Mouse (Mus musculus) brown adipose tissue, adult 24 weeks (tissue): ENCODE measurements around the gene Pdcd11. TPM values are rescaled to one million over a fixed set of nuclear protein-coding genes. Genes with fewer than 3 reads are reported as not detected.
"Not testable (repeated sequence)": the region's sequence is repeated elsewhere in the genome, so short reads cannot be mapped to it uniquely, and the experiment has no call there.

Source experiments
- H3K27ac ChIP-seq: fragments of 200-500 bp; replicated peaks from 2 replicates; pipeline ENCODE4 v1.5.1; 2012; ENCODE audit warnings: low read depth, mild to moderate bottlenecking, low read length
- H3K4me1 ChIP-seq: fragments of 200-500 bp; 2 replicates; pipeline ENCODE4 v1.6.1; 2012; ENCODE audit warnings: low read length, mixed read lengths; ENCODE audit not compliant: control insufficient read depth, insufficient read depth, insufficient read length
- H3K4me3 ChIP-seq: fragments of 200-500 bp; 2 replicates; pipeline ENCODE4 v1.5.1; 2012; ENCODE audit warnings: low read depth, mild to moderate bottlenecking, low read length, moderate library complexity; ENCODE audit not compliant: insufficient read depth
- polyA plus RNA-seq: library from polyadenylated mRNA; stranded (reverse); fragments of >200 nt; gene quantifications from 2 replicates; pipeline ENCODE4 v1.2.4, GENCODE M21; 2012; ENCODE audit not compliant: missing spikeins, insufficient read depth, insufficient read length

The Pdcd11 gene
- polyA plus RNA-seq, 1 experiment: 3.2 TPM

GRCm38 (mm10) chr19:47089718-47090525 lies 646 bp upstream of the Pdcd11 start:
- H3K4me3 ChIP-seq: peak overlapping the region; percentile 69
- H3K4me1 ChIP-seq: 0 out of 2 replicates have a peak, but pooled peaks cover 2% of the 10 kb centered on the region

GRCm38 (mm10) chr19:47101080-47101479 lies 10.5 kb downstream of the Pdcd11 start:
- H3K27ac ChIP-seq: no peak overlapping the region
- no peak overlapping the region for H3K4me3 ChIP-seq
- no peaks in the 10 kb centered on the region for H3K4me1 ChIP-seq

More at GRCm38 (mm10) chr19:47089718-47090525, 646 bp upstream of the Pdcd11 start:
- H3K27ac ChIP-seq: peak overlapping the region; percentile 97

DNA sequence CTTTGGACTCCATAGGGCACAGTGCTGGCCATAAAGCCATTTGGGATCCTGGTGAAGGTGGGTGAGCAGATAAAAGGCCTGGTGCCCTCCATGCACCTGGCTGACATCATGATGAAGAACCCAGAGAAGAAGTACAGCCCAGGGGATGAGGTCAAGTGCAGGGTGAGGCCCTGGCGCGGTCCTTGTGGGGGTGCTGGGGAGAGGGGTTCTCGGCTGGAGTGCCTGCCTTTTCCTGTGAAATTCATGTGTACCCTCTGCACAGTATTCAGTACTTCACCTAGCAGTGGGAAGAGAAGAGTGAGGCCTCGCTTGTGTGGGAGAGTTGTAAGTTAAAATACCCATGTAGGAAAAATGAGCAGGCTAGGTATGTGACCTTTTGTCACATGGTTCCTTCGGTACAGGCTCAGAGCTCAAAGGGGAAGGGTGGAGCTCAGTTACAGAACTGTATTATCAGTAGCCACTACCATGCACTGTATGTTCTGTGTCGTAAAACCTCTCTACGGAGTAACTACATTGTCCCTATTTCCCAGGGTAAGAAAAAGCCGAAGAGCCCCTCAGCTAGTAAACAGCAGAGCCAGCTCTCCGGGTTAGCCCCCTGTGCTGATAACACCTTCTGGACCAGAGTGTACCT lies 14.2 kb downstream of the Pdcd11 start:
- H3K4me3 ChIP-seq: no peak overlapping the region
- H3K4me1 ChIP-seq: no peaks in the 10 kb centered on the region
- H3K27ac ChIP-seq: no peak overlapping the region

- Histone ChIP-seq H3K4me3 (no peak overlapping the region), H3K27ac (no peak overlapping the region), H3K4me1 (no peaks in the 10 kb centered on the region)
Observed at GRCm38 (mm10) chr19:47118634-47119033, 28.1 kb downstream of the Pdcd11 start.

GRCm38 (mm10) chr19:47121054-47121453 lies 30.5 kb downstream of the Pdcd11 start:
- Histone ChIP-seq H3K4me3 (no peak overlapping the region), H3K4me1 (no peaks in the 10 kb centered on the region), H3K27ac (no peak overlapping the region)

GRCm38 (mm10) chr19:47122802-47123201 lies 32.2 kb downstream of the Pdcd11 start:
- Histone ChIP-seq H3K4me3 (no peak overlapping the region), H3K27ac (no peak overlapping the region), H3K4me1 (no peaks in the 10 kb centered on the region)

- Histone ChIP-seq H3K4me3 (no peak overlapping the region), H3K4me1 (no peaks in the 10 kb centered on the region), H3K27ac (no peak overlapping the region)
Observed at GRCm38 (mm10) chr19:47128164-47128563, 37.6 kb downstream of the Pdcd11 start.

DNA sequence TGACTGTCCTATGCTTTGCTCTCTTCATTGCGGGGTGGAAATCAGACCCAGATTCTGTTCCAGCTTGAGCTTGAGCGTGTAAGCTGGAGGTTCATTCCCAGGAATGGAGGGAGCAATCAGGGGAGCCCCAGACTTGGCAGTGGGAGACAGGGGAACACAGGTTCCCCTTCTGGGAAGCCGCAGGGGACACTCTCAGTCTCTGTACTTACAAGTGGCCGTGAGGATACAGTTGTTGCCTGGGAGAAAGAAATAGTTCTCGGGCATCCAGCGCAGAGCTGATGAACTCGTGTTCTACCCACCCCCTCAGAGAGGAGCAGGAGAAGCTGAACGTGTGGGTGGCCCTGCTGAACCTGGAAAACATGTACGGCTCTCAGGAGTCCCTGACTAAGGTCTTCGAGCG lies 38.3 kb downstream of the Pdcd11 start:
- Histone ChIP-seq H3K4me1 (no peaks in the 10 kb centered on the region), H3K27ac (no peak overlapping the region), H3K4me3 (no peak overlapping the region)

- Histone ChIP-seq H3K4me3 (no peak overlapping the region), H3K27ac (no peak overlapping the region)
Observed at GRCm38 (mm10) chr19:47130551-47131125, 40.1 kb downstream of the Pdcd11 start.

DNA sequence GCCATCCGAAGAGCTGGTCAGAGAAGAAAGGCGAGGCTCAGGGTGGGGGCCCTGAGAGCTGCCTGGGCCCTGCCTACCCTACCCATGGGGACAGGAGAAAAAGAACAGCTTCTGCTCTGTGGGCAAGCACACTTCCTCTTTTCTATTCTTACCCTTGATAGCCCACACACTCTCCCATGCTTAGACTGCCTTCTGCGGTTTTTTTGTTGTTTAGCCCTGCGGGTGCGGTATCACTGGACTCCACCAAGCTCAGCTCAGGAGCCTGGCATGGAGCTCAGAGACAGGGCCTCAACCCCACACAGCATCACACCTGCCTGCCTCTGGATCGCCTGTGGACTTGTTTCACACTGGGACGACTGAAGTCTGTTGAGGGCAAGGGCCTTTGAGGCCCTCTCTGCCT lies 42.6 kb downstream of the Pdcd11 start:
- no peak overlapping the region for H3K4me3 ChIP-seq
- peaks cover 10% of the 10 kb centered on the region for H3K4me1 ChIP-seq
- H3K27ac ChIP-seq: no peak overlapping the region

More at GRCm38 (mm10) chr19:47130551-47131125, 40.1 kb downstream of the Pdcd11 start:
- peaks cover under 1% of the 10 kb centered on the region; the same call in 1 of the 2 replicates for H3K4me1 ChIP-seq

DNA sequence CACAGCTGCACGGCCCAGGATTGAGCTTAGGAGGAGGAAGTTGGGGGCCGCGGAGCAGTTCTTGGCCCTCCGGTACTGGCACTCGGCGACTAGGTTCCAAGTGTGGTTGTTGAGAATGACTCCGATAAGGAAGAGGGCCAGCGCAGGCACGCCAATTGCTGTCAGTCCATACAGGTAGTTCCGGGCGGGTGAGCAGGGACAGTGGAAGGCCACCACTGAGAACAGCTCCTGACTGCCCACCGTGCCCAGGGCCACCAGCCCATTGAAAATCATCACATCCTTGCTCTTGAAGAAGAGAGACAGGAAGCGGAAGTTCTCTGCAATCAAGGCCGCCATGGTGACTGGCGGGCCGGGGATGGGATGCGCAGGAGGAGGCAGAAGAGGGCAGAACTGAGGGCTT lies 45.0 kb downstream of the Pdcd11 start:
- no peak overlapping the region for H3K4me3 ChIP-seq
- H3K4me1 ChIP-seq: peaks cover 10% of the 10 kb centered on the region
- H3K27ac ChIP-seq: no peak overlapping the region

DNA sequence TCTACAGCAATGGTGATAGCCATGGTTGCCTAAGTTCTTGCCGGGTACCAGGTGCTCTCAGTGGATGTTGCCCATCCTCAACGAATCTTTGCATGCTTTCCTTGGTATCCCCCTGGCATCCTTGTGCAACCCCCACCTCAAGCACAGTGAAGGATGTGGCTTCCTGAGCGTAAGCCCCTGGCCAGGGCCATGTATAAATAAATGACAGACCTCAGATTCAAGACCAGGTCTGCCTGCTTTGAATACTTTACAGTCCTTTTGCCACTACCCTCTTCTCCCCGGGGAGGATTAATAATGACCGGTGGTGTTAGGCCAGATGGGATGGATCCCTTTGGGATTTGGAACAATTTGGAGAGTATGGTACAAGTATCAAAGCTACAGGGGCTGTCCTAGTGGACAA lies 45.6 kb downstream of the Pdcd11 start:
- no peak overlapping the region; the same call in 1 of the 2 replicates for H3K4me3 ChIP-seq
- peaks cover 10% of the 10 kb centered on the region for H3K4me1 ChIP-seq
- H3K27ac ChIP-seq: no peak overlapping the region

DNA sequence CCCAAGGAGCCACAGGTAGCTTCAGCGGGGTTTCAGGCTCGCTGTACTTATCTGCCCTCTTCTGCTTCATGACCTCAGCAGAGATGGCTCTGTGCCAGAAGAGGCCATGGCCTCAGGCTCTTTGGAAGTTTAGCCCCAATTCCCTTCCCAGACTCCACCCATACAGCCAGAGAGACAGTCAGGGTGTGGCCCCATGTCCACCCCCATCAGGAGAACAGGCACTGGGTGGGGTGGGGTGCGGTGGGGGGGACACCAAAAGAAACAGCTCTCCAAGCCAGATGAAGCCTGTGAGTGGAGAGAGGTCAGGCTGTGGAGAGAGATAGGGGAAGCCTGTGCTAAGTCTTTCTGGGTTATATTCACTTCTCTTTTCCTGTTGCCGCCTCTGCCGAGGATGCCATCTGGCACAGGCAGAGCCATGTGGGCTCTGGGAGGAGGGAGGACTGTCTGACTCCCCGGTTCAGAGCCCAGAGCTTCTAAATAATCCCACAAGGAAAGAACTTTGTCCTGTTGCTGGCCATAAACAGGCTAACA lies 46.5 kb downstream of the Pdcd11 start:
- Histone ChIP-seq H3K4me3 (peak overlapping the region; percentile 67), H3K27ac (peak overlapping the region; percentile 83), H3K4me1 (peaks cover 10% of the 10 kb centered on the region)

DNA sequence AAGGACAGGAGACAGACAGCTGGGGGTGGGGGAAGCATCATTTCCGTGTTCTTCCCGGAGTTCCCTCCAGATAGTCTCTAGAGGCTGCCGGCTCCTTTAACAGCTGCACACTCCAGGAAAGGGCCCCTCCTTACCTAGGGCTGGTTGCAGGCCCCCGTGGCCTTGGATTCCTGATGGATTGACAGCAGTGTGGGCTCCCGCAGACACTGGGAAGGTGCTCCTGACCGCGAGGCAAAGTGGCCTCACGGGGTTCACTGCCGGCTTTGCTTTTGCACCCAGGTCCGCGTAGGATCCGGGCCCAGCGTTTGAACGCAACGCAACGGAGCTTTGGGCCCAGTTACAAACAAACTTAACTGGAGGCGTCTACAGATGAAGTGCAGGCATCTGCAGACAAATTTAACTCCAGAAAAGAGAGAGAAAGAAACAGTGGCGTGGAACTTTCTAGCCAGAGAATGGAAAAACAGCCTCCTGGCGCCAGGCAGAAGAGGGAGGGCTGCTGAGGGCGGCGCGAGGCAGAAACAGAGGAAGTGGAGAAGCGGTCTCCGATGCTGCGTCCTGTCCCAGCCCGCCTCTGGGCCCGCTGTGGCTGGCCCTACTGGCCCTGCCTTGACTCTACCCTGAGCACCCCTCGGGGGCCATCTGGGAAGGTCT lies 47.3 kb downstream of the Pdcd11 start, which contains the start of gene Calhm2:
Gene Calhm2, minus strand, starts transcription at position 524 of the 651 bp plus-strand sequence.
- Histone ChIP-seq H3K27ac (peak within 1 kb of the TSS; percentile 86), H3K4me1 (peaks cover 10% of the 10 kb centered on the region), H3K4me3 (peak within 1 kb of the TSS; percentile 67)

- H3K27ac ChIP-seq, H3K4me3 ChIP-seq: not testable (repeated sequence)
- peaks cover 10% of the 10 kb centered on the region for H3K4me1 ChIP-seq
Observed at GRCm38 (mm10) chr19:47139611-47140010, 49.0 kb downstream of the Pdcd11 start.
